Mouse (Mus musculus) cerebellum, adult 9-10 months (tissue): ENCODE measurements around the gene Map2k6.
"Not testable (repeated sequence)": the region's sequence is repeated elsewhere in the genome, so short reads cannot be mapped to it uniquely, and the experiment has no call there.

Experiments used
- DNase-seq: peaks from one replicate; pipeline ENCODE4 v3.0.0; 2022

The Map2k6 gene

DNA sequence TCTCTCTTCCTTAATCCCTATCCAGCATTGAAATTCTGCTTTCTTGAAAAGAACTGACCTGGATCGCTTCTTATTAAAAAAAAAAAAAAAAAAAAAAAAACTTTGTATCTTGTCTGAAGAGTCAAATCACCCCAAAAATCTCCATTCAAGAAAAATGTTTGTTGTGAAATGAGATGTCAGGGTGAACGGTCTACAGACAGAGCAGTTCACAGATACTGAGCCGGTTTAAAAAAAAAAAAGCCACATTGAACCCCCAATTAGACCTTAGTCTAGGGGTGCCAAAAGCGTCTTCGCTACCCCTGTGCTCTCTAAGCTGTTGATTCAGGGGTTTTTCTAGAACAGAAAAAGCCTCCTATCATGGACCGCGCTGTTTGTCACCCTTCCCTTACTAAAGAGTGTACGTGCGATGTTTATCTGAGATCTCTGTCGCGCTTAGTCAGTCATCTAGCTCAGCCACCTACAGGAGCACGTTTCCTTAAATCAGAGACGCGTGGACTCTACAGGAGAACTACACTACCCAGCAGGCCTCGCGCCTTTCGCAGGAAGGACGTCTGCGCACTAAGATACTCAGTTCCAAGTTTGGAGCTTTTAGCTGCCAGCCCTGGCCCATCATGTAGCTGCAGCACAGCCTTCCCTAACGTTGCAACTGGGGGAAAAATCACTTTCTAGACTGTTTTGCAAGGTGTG, at the start of gene Map2k6:
TSS of gene Map2k6 (plus strand) at position 570 of the 687 bp plus-strand sequence.
- peak; percentile 80 for DNase-seq

DNA sequence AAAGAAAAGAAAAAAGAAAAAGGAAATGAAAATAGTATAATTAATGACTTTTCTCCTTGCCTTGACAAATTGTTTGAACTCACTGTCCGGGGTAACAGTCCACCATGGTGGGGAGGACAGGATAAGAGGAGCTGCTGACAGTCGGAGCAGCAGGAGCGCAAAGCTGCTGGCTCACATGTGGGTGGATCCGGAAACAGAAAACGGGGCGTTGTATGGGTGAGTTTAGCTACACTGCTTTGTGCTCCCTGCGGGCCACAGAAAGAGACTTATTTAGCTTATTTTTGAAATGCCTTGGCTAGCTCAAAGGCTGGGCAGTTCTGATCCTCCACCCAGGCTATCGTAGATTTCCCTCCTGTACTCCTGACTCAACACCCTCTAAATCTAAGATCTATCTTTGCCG, 44.7 kb upstream of the Map2k6 start:
- no peak for DNase-seq

DNA sequence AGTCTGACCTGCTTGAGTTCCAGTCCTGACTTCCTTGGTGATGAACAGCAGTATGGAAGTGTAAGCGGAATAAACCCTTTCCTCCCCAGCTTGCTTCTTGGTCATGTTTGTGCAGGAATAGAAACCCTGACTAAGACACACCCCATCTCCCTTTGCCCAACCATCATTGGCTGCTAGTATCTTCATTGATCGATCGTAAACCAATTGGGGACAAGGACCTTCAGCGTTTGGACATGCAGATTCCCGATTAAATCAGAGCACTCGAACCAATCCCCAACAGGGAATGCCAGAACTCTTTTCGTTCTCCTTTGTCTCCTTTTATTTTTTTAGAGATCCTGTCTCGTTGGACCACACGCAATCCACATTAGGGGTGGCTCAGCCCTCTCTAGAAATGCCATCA, 43.8 kb upstream of the Map2k6 start:
- DNase-seq: not testable (repeated sequence)

DNA sequence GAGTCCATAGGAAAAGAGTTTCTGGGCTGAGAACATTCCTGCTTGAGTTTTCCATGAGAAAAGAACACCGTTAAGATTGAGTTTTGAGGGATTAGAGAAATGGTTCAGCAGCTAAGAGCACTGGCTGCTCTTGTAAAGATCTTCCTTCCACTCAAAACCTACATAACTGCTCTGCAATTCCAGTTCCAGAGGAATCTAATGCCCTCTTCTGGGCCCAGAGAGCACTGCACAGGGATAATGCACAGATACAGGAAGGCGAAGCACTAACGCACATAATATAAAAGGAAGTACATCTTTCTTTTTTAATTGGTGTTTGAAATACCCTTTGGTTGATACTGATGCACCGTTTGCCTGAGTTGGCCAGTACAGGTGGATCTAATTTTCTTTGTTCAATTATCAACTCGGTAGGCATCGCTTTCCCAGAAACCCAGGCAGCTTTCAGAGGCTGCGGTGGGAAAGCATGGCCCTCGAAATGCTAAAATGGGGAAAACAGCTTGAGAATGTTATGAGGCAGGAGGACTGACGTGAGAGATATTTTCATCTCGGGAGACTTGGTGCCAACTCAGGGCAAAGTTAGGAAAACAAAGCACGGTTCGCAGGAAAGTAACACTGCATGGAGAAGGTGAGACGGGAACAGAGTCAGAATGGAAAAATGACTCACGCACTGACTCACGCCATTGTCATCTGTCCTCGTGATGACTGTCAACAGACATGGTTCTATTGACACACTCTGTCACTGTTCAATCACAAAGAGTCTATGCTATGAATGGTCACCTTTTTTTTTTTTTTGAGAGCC, 41.0 kb upstream of the Map2k6 start:
- no peak for DNase-seq

DNA sequence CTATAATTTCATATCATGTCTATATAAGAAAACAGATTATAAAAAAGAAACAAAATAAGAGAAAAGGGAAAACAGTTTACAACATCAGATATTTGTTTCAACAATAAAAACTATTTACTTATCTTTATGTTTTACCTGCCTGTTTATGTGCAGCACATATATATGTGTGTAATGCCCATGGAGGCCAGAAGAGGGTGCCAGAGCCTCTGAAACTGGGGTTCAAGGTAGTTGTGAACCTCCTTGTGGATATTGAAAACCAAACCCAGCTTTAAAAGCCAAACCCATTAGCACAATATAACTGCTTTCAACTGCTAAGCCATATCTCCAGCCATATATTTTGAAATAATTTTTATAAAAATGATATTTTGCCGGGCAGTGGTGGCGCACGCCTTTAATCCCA, 33.9 kb upstream of the Map2k6 start:
- no peak for DNase-seq

DNA sequence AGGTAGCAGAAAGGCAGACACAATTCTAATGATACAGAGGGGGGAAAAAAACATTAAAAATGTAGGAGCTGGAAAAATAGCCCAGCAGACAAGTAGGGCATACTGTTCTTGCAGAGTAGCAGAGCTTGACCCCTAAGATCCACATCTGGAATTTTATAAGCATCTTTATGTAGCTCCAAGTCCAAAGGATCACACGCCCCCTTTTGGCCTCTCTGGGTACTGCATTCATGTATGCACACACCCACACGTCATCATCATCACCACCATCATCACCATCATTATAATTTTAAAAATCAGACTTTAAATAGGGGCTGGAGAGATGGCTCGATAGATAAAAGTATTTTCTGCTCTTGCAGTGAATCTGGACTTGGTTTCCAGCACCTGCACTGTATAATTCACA, 32.0 kb upstream of the Map2k6 start:
- no peak for DNase-seq

DNA sequence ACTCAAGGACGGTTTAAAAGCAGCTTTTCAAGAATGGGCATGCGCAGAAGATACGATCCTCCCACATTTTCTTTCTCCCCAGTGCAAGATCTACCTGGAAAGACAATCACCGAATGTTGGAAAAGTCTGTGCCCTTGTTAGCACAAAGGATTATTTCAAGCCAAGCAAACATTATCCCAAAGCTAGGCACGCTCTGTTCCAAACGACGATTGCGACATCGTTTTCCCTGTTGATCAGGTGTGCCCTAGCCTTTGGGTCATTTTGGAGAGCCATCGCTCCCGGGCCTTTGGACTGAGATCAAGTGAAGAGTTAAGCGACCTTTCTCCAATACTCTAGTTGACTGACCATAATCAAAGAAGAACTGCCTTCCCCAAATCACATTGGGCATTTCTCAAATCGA, 31.3 kb upstream of the Map2k6 start:
- DNase-seq: no peak

DNA sequence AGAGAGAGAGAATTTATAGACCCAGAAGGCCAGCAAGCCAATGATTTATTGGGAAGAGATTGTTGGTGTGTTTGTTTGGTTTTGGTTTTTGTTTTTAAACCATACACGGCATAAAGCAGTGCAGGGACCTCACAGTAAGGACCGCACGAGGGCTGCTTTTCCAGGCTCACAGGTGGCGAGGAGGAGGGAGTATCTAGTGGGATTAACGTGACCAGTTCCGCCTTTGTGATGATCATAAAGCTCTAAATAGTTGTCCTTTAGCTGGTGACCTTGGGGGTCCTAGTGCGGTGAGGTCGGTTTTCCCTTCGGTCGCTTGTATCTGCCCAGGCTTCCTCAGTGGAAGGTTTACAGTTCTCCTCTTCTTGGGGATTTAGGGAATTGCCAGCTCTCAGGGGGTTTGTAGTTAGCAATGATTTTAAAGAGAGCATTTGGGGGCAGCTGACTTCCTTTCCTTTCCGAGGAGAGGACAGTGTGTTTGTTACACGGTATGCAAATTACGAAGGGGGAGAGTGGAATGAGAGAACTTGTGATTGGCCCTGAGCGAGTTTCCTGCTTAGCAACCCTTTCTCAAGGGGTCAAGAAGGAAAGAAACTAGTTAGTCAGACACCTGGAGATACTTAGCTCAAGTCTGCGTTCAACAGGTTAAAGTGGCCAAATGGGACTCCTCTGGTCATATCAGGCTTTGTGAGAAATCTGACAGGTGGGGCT, 29.5 kb upstream of the Map2k6 start:
- no peak for DNase-seq

DNA sequence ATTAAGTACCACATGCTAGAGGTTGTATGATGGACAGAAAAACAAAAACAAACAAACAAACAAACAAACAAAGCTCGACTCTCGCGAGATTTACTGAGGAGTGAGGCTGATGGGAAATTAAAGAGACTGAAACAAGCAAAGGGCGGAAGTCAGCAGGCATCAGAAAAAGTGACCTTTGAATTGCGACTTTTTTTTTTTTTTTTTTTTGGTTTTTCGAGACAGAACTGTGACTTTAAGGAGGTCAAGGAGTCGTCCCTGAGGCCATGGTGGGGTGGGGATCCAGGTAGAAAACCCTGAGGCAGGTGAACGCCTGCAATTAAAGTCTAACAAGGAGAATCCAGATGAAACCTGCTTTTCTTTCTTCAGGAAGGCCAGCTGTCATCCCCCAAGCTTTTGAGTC, 27.1 kb upstream of the Map2k6 start:
- no peak for DNase-seq

DNA sequence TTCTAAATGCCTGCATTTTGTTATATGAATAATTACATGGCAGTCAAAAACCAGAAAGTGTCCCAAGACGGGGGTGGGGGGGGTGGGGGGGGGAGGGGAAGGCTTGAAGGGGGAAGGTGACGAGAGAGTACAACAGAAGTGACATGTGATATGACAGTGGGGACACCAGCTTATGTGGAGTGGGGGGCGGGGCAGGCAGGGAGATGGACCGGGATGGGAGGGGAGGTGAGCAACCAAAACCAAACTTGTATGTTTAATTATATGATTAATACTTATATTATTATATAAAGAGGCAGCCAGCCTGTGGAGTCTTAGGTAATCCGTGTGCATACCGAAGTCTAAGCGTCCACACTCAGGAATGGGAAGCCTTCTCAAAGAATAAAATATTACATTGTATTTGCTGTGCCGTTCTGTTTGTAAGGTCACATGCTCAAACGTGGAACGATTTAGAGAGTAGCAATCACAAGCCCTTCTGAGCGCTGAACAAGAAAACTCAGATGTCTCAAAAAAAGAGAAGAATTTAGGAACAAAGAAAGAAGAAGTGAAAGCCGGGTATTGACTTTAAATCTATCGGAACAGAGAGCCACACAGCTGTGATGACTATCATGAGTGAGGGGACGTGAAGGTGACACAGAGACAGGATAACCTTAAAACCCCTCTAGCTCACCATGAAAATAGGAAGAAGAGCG, 26.5 kb upstream of the Map2k6 start:
- no peak for DNase-seq

DNA sequence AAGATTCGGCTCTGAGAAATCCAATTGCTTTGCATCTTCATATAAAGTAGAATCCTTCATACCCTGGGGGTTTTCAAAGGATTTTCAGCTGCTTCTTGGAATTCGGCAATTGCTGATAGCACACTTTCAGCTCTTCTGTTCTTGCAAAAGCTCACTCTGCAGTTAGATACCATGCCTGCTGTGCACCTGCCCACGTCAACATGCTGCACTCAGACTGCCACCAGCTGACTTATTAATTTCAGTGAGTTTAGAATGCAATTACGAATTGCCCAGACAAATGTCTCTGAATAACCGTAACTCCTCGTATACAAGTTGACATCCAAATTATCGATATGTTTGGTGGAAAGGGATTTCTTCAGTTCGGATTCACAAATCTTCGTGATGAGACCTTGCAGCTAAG, 24.9 kb upstream of the Map2k6 start:
- no peak for DNase-seq

DNA sequence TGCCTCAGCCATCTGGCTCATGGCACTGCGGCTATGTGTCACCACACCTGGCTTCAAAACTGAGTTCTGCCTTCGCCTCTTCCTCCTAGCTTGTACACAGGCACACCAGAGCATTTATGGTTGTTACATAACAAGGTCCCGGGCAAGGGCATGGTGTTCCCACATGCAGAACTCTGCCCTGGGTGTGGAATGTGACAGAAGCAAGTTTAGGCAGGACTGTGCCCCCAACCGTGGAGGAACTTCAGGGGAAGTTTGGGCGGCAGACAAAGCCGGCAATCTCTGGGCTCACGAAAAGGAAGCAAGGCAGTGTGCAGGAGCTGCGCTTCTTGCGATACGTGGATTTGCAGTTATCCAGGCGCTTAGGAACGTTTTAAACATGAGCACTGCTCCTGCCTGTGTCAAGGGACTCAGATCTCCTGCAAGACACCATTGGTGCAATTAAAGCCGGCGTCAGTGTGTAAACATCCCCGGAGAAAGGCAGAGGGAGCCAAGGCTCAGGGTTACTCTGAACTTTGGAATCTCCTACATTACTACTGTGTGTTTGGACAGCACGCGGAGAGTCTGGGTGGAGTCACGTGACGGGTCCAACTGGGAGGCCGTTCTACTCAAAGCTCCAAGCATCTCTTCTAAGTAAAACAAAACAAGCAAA, 19.1 kb upstream of the Map2k6 start:
- DNase-seq: peak; percentile 34

DNA sequence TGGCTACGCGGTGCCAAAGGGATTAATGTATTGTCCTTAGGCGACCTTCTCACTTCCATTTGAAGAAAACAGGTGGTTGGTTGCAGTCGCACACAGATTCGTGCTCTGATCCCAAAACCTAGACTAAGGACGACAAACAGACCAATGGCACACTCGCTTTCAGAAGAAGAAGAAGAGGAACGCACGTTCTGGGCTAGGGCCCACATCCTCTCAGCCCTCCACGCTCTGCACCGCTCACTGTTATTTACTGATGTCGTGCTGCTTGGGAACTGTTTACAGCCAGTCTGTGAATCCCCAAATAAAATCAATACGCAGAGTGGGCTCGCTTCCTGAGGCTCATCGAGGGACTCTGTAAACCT, 18.6 kb upstream of the Map2k6 start:
- DNase-seq: no peak

DNA sequence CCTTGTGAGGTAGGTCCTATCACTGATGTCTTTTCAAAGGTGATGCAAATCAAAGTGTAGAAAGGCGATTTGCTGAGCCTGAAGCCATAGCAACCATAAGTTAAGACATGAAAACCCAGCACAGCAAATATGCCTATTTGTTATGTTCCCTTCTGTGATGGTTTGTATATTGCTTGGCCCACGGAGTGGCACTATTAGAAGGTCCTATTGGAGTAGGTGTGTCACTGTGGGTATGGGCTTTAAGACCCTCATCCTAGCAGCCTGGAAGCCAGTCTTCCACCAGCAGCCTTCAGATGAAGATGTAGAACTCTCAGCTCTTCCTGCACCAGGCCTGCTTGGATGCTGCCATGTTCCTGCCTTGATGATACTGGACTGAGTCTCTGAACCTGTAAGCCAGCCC, 13.4 kb upstream of the Map2k6 start:
- no peak for DNase-seq

DNA sequence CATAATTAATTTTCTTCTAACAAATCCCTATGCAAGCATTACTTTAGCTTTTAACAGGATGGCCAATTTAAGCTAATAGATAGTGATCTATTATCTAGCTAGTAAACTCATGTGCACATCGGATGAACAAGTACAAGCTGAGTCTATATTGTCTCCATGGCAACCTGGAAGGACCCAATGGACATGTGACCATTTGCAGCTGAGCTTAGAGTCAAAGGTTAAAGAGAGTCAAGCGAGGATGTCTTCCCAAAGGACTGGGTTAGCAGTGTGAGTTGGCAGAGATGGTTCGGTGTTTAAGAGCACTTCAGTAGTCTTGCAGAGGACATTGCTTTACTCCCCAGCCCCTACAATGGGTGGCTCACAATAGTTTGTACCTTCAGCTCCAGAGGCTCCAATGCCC, 6.2 kb upstream of the Map2k6 start:
- no peak for DNase-seq

DNA sequence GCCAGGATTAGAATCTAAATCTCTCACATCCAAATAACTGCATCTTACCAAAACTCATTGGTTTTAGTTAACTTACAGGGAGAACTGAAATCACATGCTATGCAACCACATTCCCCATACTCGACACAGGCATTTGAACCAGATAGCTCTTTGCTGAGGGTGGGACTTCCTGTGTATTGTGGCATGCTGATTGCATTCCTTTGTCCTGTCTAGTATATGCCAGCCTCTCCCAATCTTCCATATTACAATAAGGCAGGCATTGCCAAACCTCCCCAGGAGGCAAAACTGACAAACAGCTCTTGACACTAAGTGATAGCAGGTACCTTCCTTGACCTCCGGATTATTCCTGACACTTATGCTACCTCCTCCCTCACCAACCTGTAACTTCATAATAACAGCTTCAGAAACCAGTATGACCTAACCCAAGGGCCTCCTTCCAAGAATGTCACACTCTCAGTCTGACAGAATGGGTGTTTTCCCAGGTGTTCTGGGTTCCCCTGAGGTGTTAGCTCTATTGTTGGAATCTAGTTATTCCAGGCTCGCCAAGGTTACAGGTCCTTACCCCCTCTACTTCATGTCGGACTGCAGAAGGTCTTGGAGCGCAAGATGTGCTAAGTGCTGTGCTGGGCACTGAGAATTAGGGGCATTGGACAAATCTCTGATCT, 4.0 kb upstream of the Map2k6 start:
- DNase-seq: no peak

DNA sequence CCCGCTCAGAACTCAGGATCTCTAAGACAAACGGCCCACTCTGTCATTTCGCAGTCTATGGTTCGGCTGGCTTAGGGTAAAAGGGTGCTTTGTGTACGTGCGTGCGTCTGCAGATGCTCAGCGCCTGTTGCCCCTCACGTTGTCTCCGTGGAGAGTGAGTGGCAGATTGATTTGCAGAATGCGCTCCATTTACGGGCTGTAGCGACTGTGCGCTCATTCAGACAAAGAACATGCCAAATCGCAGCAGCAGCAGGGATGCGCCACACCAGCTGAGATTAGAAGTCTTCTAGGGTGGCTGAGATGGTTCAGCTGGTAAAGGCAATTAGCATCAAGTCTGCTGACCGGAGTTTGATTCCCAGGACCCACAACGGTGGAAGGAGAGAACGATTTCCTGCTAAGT, 2.8 kb upstream of the Map2k6 start:
- DNase-seq: no peak

DNA sequence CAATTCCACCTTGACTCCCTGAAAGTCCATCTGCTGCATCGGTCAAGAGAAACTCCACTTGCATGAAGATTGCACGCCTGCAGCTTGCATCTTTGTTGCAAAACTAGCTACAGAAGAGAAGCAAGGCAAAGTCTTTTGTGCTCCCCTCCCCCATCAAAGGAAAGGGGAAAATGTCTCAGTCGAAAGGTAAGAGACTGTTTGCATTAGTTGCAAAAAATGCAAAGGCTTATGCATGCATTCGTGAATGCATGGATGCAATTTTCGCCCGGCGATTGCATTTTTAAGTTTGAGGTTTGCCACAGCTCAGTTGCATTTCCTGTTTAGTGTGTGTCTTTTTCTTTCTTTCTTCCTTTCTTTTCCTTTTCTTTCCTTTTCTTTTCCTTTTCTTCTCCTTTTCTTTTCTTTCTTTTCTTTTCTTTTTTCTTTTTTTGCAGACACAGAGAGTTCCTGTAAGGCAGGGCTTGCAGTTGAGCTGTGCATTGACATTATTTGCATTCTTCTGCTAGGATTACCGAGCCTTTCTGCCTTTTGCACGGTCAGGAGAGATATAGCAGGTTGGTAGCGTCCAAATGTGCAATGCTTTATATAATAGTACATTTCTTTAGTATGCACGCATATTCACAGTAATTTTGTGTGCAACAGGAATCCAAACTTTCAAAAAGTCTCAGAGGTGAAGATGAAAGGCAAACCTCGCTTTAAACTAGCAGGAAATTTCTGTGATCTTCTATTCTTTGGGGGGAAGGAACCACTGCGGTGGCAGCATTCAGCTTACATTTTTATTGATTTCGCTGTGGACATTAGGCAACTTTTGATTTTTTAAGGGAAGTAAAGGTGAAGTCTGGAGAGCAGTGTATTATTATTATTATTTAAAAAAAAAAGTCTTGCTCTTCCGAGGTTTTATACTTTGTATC, 573 bp downstream of the Map2k6 start:
- DNase-seq: no peak

DNA sequence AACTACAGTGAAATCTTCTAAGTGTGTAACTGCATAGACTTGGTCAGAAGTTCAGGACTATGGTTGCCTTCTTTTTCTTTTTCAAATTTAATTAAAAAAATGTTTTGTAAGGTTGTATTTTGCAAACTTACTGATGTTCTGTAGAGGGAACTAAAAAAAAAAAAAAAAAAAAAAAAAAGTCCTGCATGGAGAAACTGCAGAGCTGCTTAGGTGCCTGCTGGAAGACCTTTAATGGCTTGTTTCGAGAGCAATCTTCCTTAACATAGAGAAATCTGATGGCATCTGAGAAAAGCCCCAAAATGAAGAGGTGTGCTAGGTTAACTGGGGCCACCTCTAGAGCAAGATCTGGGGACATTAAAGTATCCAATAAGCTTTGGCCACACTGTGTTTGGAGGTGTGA, 1.4 kb downstream of the Map2k6 start:
- no peak for DNase-seq

DNA sequence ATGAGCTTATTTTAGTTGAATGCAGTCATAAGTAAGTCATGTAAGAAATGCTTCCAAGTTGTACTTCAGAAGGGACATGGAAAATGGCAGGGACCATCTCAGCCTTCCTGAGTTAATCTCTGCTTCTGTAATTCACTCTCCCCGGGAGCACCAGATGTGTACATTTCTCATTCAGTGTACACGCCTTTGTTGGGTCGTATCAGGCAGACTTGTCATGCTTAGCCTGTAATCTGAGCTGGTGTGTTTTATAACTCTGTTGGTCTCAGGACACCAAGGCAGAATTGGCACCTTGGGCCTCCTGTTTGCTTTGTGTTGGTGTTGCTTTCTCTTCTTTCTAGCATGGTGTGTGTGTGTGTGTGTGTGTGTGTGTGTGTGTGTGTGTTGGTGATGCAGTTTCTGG, 3.7 kb downstream of the Map2k6 start:
- DNase-seq: no peak

DNA sequence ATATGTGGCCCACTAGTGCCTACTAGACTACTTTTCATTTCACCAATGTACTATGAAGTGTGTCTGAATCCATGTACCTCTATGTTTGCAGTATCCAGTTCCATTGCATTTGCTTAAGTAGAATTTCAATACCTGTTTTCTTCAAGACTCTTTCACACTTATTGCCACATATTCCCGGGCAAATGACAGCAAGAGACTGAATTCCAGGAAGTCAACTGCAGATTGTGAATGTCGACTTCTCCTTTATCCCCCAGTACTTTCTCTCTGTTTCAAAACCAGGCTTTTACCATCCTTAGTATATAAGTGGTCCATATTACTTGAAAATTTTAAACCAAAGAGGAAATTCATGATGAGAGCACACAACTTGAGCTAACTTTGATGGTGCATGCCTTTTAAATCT, 4.7 kb downstream of the Map2k6 start:
- no peak for DNase-seq
